Mouse (Mus musculus) testis, adult 2 months (tissue): Measurements from ENCODE around the gene Eva1b.

Experiments
- CTCF ChIP-seq: fragments of 200-500 bp; IDR thresholded peaks from 2 replicates; pipeline ENCODE4 v1.5.1; 2012; ENCODE audit warnings: low read depth, mild to moderate bottlenecking, inconsistent platforms, low read length, moderate library complexity; ENCODE audit not compliant: control insufficient read depth, insufficient read depth, insufficient replicate concordance
- POLR2A ChIP-seq: fragments of 200-500 bp; IDR thresholded peaks from 2 replicates; pipeline ENCODE4 v1.6.1; 2012; ENCODE audit warnings: low read depth, mild to moderate bottlenecking, inconsistent platforms, low read length, moderate library complexity; ENCODE audit not compliant: control insufficient read depth

GRCm38 (mm10) chr4:126118651-126119050 lies 28.9 kb upstream of the Eva1b start:
- no peak for TF ChIP-seq POLR2A
- no peak for TF ChIP-seq CTCF
